Mouse (Mus musculus): ENCODE data around the gene Artn.
A peak's percentile ranks its signal among the peaks of the same experiment; 100 is the strongest.

Artn gene

GRCm38 (mm10) chr4:117929391-117929881, at the start of gene Artn:
Gene Artn, minus strand, starts transcription at chr4:117929763.
- peak; percentile 58 for DNase-seq (ENCODE audit: low read depth, low spot score)

GRCm38 (mm10) chr4:117979181-117979580, 49.6 kb upstream of the Artn start:
- DNase-seq (ENCODE audit: low read depth, low spot score) = no peak

- DNase-seq (ENCODE audit: low read depth, low spot score) = no peak
These were observed 48.7 kb upstream of the Artn start for GRCm38 (mm10) chr4:117978282-117978681.

- DNase-seq (ENCODE audit: low read depth, low spot score) = no peak
These were observed 48.3 kb upstream of the Artn start for GRCm38 (mm10) chr4:117977841-117978240.

- no peak for DNase-seq (ENCODE audit: low read depth, low spot score)
These were observed 47.8 kb upstream of the Artn start for GRCm38 (mm10) chr4:117977371-117977770.

- DNase-seq (ENCODE audit: low read depth, low spot score) = no peak
These were observed 46.3 kb upstream of the Artn start for GRCm38 (mm10) chr4:117975820-117976219.

- peak; percentile 52 for DNase-seq (ENCODE audit: low read depth, low spot score)
These were observed 45.2 kb upstream of the Artn start for GRCm38 (mm10) chr4:117974719-117975118.

- DNase-seq (ENCODE audit: low read depth, low spot score) = peak; percentile 21
These were observed 43.4 kb upstream of the Artn start for GRCm38 (mm10) chr4:117972999-117973398.

GRCm38 (mm10) chr4:117964346-117965025, 34.9 kb upstream of the Artn start:
- DNase-seq (ENCODE audit: low read depth, low spot score) = peak; percentile 77

GRCm38 (mm10) chr4:117957492-117957891, 27.9 kb upstream of the Artn start:
- no peak for DNase-seq (ENCODE audit: low read depth, low spot score)

- DNase-seq (ENCODE audit: low read depth, low spot score) = no peak
These were observed 17.9 kb upstream of the Artn start for GRCm38 (mm10) chr4:117947493-117947892.

GRCm38 (mm10) chr4:117946639-117947305, 17.2 kb upstream of the Artn start:
- DNase-seq (ENCODE audit: low read depth, low spot score) = no peak

- no peak for DNase-seq (ENCODE audit: low read depth, low spot score)
These were observed 13.8 kb upstream of the Artn start for GRCm38 (mm10) chr4:117943317-117943716.

- no peak for DNase-seq (ENCODE audit: low read depth, low spot score)
These were observed 7.4 kb upstream of the Artn start for GRCm38 (mm10) chr4:117936964-117937363.

- DNase-seq (ENCODE audit: low read depth, low spot score) = no peak
These were observed 4.5 kb upstream of the Artn start for GRCm38 (mm10) chr4:117934081-117934480.

- DNase-seq (ENCODE audit: low read depth, low spot score) = no peak
These were observed 3.7 kb upstream of the Artn start for GRCm38 (mm10) chr4:117933248-117933647.

GRCm38 (mm10) chr4:117928699-117929241, 793 bp downstream of the Artn start:
- peak; percentile 47 for DNase-seq (ENCODE audit: low read depth, low spot score)

GRCm38 (mm10) chr4:117928234-117928633, 1.3 kb downstream of the Artn start:
- peak; percentile 76 for DNase-seq (ENCODE audit: low read depth, low spot score)

GRCm38 (mm10) chr4:117926545-117927482, 2.7 kb downstream of the Artn start:
- DNase-seq (ENCODE audit: low read depth, low spot score) = peak; percentile 42

- DNase-seq (ENCODE audit: low read depth, low spot score) = no peak
These were observed 4.6 kb downstream of the Artn start for GRCm38 (mm10) chr4:117924916-117925315.

GRCm38 (mm10) chr4:117923450-117923849, 6.1 kb downstream of the Artn start:
- no peak for DNase-seq (ENCODE audit: low read depth, low spot score)

- no peak for DNase-seq (ENCODE audit: low read depth, low spot score)
These were observed 8.2 kb downstream of the Artn start for GRCm38 (mm10) chr4:117921358-117921757.

All from R1 (cell line).